Mouse (Mus musculus) kidney, postnatal 0 days (tissue): ENCODE results near the gene Eml4. TPM values are rescaled to one million over a fixed set of nuclear protein-coding genes. Genes with fewer than 3 reads are reported as not detected.

Experiments used
- ATAC-seq: fragments of 200-750 bp; cut with Nextera tagmentation; replicated peaks from 2 replicates; pipeline ENCODE4 v1.8.0; 2017; ENCODE audit warnings: low read depth, moderate number of reproducible peaks, moderate TSS enrichment, moderate library complexity; ENCODE audit not compliant: low FRiP score
- DNase-seq: peaks from one replicate; pipeline ENCODE4 v3.0.0-alpha.2; 2016; ENCODE audit warnings: low spot score
- H3K27ac ChIP-seq: fragments of 300-500 bp; sonication (generic); 2 replicates; pipeline ENCODE4 v1.5.1; 2014; ENCODE audit warnings: mild to moderate bottlenecking
- H3K27me3 ChIP-seq: fragments of 300-500 bp; sonication (generic); 2 replicates; pipeline ENCODE4 v1.6.1; 2014; ENCODE audit warnings: low read length, mixed read lengths; ENCODE audit not compliant: insufficient read depth
- H3K36me3 ChIP-seq: fragments of 300-500 bp; sonication (generic); 2 replicates; pipeline ENCODE4 v1.6.1; 2014; ENCODE audit warnings: low read length, mixed read lengths; ENCODE audit not compliant: insufficient read depth
- H3K4me1 ChIP-seq: fragments of 300-500 bp; sonication (generic); replicated peaks from 2 replicates; pipeline ENCODE4 v1.6.1; 2014; ENCODE audit warnings: antibody characterized with exemption, low read length, mixed read lengths; ENCODE audit not compliant: insufficient read depth
- H3K4me2 ChIP-seq: fragments of 300-500 bp; sonication (generic); 2 replicates; pipeline ENCODE4 v1.6.1; 2014; ENCODE audit warnings: mild to moderate bottlenecking, low read length, moderate library complexity, mixed read lengths
- H3K4me3 ChIP-seq: fragments of 300-500 bp; sonication (generic); replicated peaks from 2 replicates; pipeline ENCODE4 v1.5.1; 2014; ENCODE audit warnings: low read depth, low read length
- H3K9ac ChIP-seq: fragments of 300-500 bp; sonication (generic); 2 replicates; pipeline ENCODE4 v1.6.1; 2014; ENCODE audit warnings: low read depth, low read length
- H3K9me3 ChIP-seq: fragments of 300-500 bp; sonication (generic); replicated peaks from 2 replicates; pipeline ENCODE4 v1.6.1; 2016; ENCODE audit warnings: low read length, inconsistent platforms, mixed read lengths
- CTCF ChIP-seq: IDR thresholded peaks from 2 replicates; pipeline ENCODE4 v1.5.1; 2016; ENCODE audit warnings: antibody characterized with exemption, low read depth, mild to moderate bottlenecking, moderate library complexity
- WGBS: fragments of 180-500 bp; shearing (Covaris S2); extraction: QIAGEN DNeasy Blood & Tissue Kit; methylation state at CpG from one replicate; pipeline ENCODE4 v1.1.7; 2014; 5-methylcytosine and 5-hydroxymethylcytosine counted together
- polyA plus RNA-seq: library from polyadenylated mRNA; unstranded; fragments of >200 nt; fragmentation: Nextera tagmentation; extraction: Ambion mirVana; gene quantifications from 2 replicates; pipeline ENCODE4 v1.2.1, GENCODE M21; 2015

Gene Eml4
- polyA plus RNA-seq, 1 experiment from 2014 or later: 19.0 TPM

GRCm38 (mm10) chr17:83387161-83387560, 36.4 kb downstream of the Eml4 start:
- TF ChIP-seq CTCF: peak; percentile 24; the same call in 1 of the 2 replicates
- Histone ChIP-seq H3K9ac (no peak overlapping the region), H3K4me3 (no peak overlapping the region), H3K4me1 (no peaks in the 10 kb centered on the region), H3K36me3 (no peaks in the 10 kb centered on the region), H3K4me2 (no peak overlapping the region), H3K27me3 (no peaks in the 10 kb centered on the region), H3K9me3 (no peaks in the 10 kb centered on the region), H3K27ac (no peak overlapping the region)
- DNase-seq (no peak), ATAC-seq (no peak)
- 87% methylated on average over 3 of the region's 3 CpGs for WGBS

- no peak for DNase-seq
- Histone ChIP-seq H3K9ac (no peak overlapping the region), H3K36me3 (no peaks in the 10 kb centered on the region), H3K9me3 (no peaks in the 10 kb centered on the region), H3K4me3 (no peak overlapping the region), H3K4me2 (no peak overlapping the region), H3K27ac (no peak overlapping the region), H3K27me3 (no peaks in the 10 kb centered on the region), H3K4me1 (no peaks in the 10 kb centered on the region)
- TF ChIP-seq CTCF: no peak
- 89% methylated on average over 3 of the region's 3 CpGs for WGBS
- ATAC-seq: no peak
Observed at GRCm38 (mm10) chr17:83394013-83394412, 43.3 kb downstream of the Eml4 start.

DNA sequence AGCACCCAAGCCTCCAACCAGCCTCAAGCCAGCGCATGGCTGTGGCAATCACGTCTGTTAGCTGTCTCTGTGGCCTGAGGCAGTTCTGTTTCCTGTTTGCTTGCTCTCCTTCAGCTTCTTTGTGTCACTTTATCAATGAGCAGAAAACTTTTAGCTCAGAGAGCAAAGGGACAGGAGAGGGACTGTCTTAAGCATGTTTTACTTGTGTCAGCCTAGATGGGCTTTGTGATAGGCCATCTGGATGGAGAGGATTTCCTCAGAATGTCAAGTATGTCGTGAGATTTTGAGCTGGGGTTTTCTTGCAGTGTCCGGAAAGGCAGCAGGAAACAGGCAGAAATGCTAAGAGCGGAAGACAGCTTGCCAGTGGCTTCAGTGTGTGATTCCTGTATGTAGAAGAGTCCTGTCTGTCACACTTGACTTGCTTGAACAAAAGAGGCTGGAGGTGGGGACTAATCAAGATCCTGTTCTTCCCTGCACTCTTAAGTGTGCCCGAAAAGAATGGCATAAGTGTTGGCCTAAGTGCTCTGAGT, 46.9 kb downstream of the Eml4 start:
- ATAC-seq (no peak), DNase-seq (peak; percentile 71)
- no peak overlapping the region for H3K4me2 ChIP-seq
- no peak for TF ChIP-seq CTCF
- H3K27ac ChIP-seq: peak overlapping the region; percentile 54
- no peak overlapping the region for H3K9ac ChIP-seq
- no peaks in the 10 kb centered on the region for H3K36me3 ChIP-seq
- no peaks in the 10 kb centered on the region for H3K9me3 ChIP-seq
- H3K27me3 ChIP-seq: no peaks in the 10 kb centered on the region
- no peak overlapping the region for H3K4me3 ChIP-seq
- 41% methylated on average over 6 of the region's 6 CpGs for WGBS
- no peaks in the 10 kb centered on the region for H3K4me1 ChIP-seq

DNA sequence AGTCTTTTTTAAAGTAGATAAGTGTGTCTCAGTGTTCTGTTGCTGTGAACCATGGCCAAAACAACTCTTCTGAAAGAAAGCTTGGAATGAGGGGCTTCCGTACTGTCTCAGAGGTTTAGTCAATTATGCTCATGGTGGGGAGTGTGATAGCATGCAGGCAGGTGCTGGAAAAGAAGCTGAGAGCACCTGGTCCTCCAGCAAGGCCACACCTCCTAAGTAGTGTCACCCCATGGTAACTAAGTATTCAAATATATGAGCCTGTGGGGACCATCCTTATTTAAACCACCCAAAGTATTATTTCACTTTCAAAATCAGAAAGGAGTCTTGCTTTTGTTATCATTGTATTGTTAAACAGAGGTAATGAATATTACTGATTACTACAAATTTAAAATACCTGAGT, 48.0 kb downstream of the Eml4 start:
- no peak overlapping the region for H3K4me2 ChIP-seq
- no peaks in the 10 kb centered on the region for H3K4me1 ChIP-seq
- H3K4me3 ChIP-seq: no peak overlapping the region
- H3K36me3 ChIP-seq: peaks cover 5% of the 10 kb centered on the region; the same call in 1 of the 2 replicates
- no peaks in the 10 kb centered on the region for H3K9me3 ChIP-seq
- ATAC-seq: no peak
- no peak overlapping the region for H3K27ac ChIP-seq
- 100% methylated on average over 1 of the region's 1 CpGs for WGBS
- H3K27me3 ChIP-seq: no peaks in the 10 kb centered on the region
- DNase-seq: no peak
- TF ChIP-seq CTCF: no peak
- H3K9ac ChIP-seq: no peak overlapping the region

GRCm38 (mm10) chr17:83430607-83431006, 79.9 kb downstream of the Eml4 start:
- no peaks in the 10 kb centered on the region for H3K4me1 ChIP-seq
- no peaks in the 10 kb centered on the region for H3K27me3 ChIP-seq
- no peak overlapping the region for H3K4me2 ChIP-seq
- H3K27ac ChIP-seq: no peak overlapping the region
- no peaks in the 10 kb centered on the region for H3K9me3 ChIP-seq
- no peak for DNase-seq
- no peak overlapping the region for H3K9ac ChIP-seq
- 55% methylated on average over 4 of the region's 4 CpGs for WGBS
- no peak for ATAC-seq
- H3K36me3 ChIP-seq: 0 out of 2 replicates have a peak, but pooled peaks cover 3% of the 10 kb centered on the region
- H3K4me3 ChIP-seq: no peak overlapping the region
- no peak for TF ChIP-seq CTCF

- no peak for ATAC-seq
Observed at GRCm38 (mm10) chr17:83443406-83443805, 92.7 kb downstream of the Eml4 start.

GRCm38 (mm10) chr17:83449583-83449982, 98.9 kb downstream of the Eml4 start:
- TF ChIP-seq CTCF: no peak
- H3K4me2 ChIP-seq: no peak overlapping the region
- ATAC-seq (no peak), DNase-seq (no peak)
- H3K4me1 ChIP-seq: no peaks in the 10 kb centered on the region
- no peak overlapping the region for H3K9ac ChIP-seq
- H3K36me3 ChIP-seq: peaks cover 38% of the 10 kb centered on the region
- no peak overlapping the region for H3K27ac ChIP-seq
- H3K9me3 ChIP-seq: no peaks in the 10 kb centered on the region
- WGBS: 87% methylated on average over 2 of the region's 2 CpGs
- H3K27me3 ChIP-seq: no peaks in the 10 kb centered on the region
- no peak overlapping the region for H3K4me3 ChIP-seq

More at GRCm38 (mm10) chr17:83443406-83443805, 92.7 kb downstream of the Eml4 start:
- Histone ChIP-seq H3K4me1 (no peaks in the 10 kb centered on the region), H3K9ac (no peak overlapping the region), H3K4me3 (no peak overlapping the region), H3K27me3 (no peaks in the 10 kb centered on the region), H3K9me3 (no peaks in the 10 kb centered on the region), H3K4me2 (no peak overlapping the region), H3K36me3 (peaks cover 10% of the 10 kb centered on the region), H3K27ac (no peak overlapping the region)
- DNase-seq: no peak
- 88% methylated on average over 4 of the region's 4 CpGs for WGBS
- TF ChIP-seq CTCF: no peak
